Mouse (Mus musculus): ENCODE data around the gene Wdr34.

DNA sequence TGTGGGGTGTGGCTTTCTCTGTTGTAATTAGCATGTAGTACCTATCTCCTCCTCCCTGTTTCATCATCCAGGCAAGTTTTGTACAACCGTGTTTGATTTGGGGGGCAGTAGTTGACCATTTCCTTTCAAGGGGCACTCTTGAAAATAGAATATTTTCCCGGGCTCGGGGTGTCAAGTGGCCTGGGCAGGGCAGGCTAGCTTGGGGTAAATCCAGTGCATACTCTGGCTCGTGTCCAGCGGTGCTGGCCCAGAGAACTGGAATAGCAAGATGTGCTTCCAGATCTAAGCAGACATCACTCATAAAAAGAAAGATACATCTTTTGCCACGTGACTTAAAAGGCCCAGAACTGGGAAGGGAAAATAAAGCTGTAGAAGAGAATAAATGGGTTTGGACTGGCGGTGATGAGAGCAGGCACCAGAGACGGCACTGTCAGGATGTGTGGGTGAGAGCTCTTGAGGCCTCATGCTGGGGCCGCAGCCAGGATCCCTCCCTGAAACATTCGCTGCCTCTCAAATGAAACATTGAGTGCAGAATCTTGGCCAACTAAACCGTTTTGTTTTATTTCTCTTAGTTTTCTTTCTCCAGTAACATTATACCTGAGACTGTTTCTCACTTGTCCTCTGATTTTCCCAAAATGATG lies 34.2 kb downstream of the Wdr34 start:
- TF ChIP-seq CTCF (IDR thresholded peaks at IDR 0.05; ENCODE audit: low read depth, low read length) = no peak
- no peak for TF ChIP-seq POLR2A (IDR thresholded peaks at IDR 0.05; ENCODE audit: borderline replicate concordance, low read depth, low read length)
